10 mouse cellular contexts compared by ENCODE assay signal in genomic region chr11:68378946-68379764, GRCm38 (mm10). TPM values are rescaled to one million over a fixed set of nuclear protein-coding genes. Genes with fewer than 3 reads are reported as not detected.
DNase-seq lines count a peak whose midpoint lies in the region; ATAC-seq lines count a peak whose summit lies in the region.
"Had no signal": no experiment of that assay in that cellular context is flagged by ENCODE, and none has a peak within 500 bp of the region (broad histone marks: within the 10 kb centered on the region; RNA-seq: fewer than 3 reads in every experiment).

No protein-coding gene starts in this region.

- H3K9ac ChIP-seq in kidney, embryonic 16.5 days (replicated peaks; ENCODE audit: low read length) = no peak overlapping the region
- H3K9ac ChIP-seq in embryonic facial prominence, embryonic 13.5 days = peak overlapping the region; percentile 37; the same call in 1 of the 2 replicates
- H3K9ac ChIP-seq in neural tube, embryonic 15.5 days (replicated peaks) = no peak overlapping the region; the same call in 1 of the 2 replicates
- H3K9ac ChIP-seq: liver, embryonic 14.5 days had no signal

- no peaks in the 10 kb centered on the region for H3K36me3 ChIP-seq in kidney, embryonic 16.5 days (ENCODE audit: insufficient read depth, low read length)
- no peaks in the 10 kb centered on the region for H3K36me3 ChIP-seq in embryonic facial prominence, embryonic 13.5 days
- H3K36me3 ChIP-seq in limb, embryonic 10.5 days = no peaks in the 10 kb centered on the region
- no peaks in the 10 kb centered on the region for H3K36me3 ChIP-seq in neural tube, embryonic 15.5 days

- no peak overlapping the region; the same call in 1 of the 2 replicates for H3K4me3 ChIP-seq in kidney, embryonic 16.5 days (ENCODE audit: low read length)
- 0 out of 2 replicates have a peak overlapping the region, but pooled peaks have one; percentile 5 for H3K4me3 ChIP-seq in embryonic facial prominence, embryonic 13.5 days
- H3K4me3 ChIP-seq in limb, embryonic 10.5 days = no peak overlapping the region
- no peak overlapping the region for H3K4me3 ChIP-seq in neural tube, embryonic 15.5 days (replicated peaks)

- peaks cover 7% of the 10 kb centered on the region; the same call in 1 of the 2 replicates for H3K4me1 ChIP-seq in kidney, embryonic 16.5 days (ENCODE audit: insufficient read depth, low read length)
- H3K4me1 ChIP-seq in embryonic facial prominence, embryonic 13.5 days = peaks cover 33% of the 10 kb centered on the region
- peaks cover 33% of the 10 kb centered on the region for H3K4me1 ChIP-seq in limb, embryonic 10.5 days
- peaks cover 24% of the 10 kb centered on the region for H3K4me1 ChIP-seq in neural tube, embryonic 15.5 days

- WGBS in kidney, embryonic 16.5 days = 20% methylated on average over 16 of the region's 16 CpGs
- WGBS in embryonic facial prominence, embryonic 13.5 days = 13% methylated on average over 16 of the region's 16 CpGs
- 16% methylated on average over 16 of the region's 16 CpGs for WGBS in limb, embryonic 10.5 days
- 8% methylated on average over 16 of the region's 16 CpGs for WGBS in neural tube, embryonic 15.5 days

- H3K4me2 ChIP-seq in kidney, embryonic 16.5 days (replicated peaks; ENCODE audit: low read depth, low read length) = peak overlapping the region; percentile 19; the same call in 1 of the 2 replicates
- peak overlapping the region; percentile 33; the same call in 1 of the 2 replicates for H3K4me2 ChIP-seq in embryonic facial prominence, embryonic 13.5 days
- H3K4me2 ChIP-seq in neural tube, embryonic 15.5 days = peak overlapping the region; percentile 21

- DNase-seq in kidney, postnatal 36 days = no peak
- no peak for DNase-seq in limb, embryonic 10.5 days (ENCODE audit: low spot score)
- no peak for DNase-seq in ovary, postnatal 36 days (ENCODE audit: low spot score)
- DNase-seq in yolk sac, embryonic 10.5 days (ENCODE audit: low spot score) = no peak
- DNase-seq: cerebellum, postnatal 25 days had no signal

- H3K27me3 ChIP-seq in kidney, embryonic 16.5 days (ENCODE audit: insufficient read depth, low read length) = peaks cover 28% of the 10 kb centered on the region
- H3K27me3 ChIP-seq in embryonic facial prominence, embryonic 13.5 days = peaks cover 33% of the 10 kb centered on the region
- H3K27me3 ChIP-seq in limb, embryonic 10.5 days (ENCODE audit: low read depth, poor library complexity, severe bottlenecking) = peaks cover 62% of the 10 kb centered on the region
- peaks cover 10% of the 10 kb centered on the region for H3K27me3 ChIP-seq in neural tube, embryonic 15.5 days (replicated peaks)

- 0 out of 2 replicates have a peak, but pooled peaks have one; percentile 59 for ATAC-seq in kidney, embryonic 16.5 days (ENCODE audit: low FRiP score, low TSS enrichment)
- no peak for ATAC-seq in embryonic facial prominence, embryonic 13.5 days (ENCODE audit: insufficient number of reproducible peaks, insufficient read depth, low FRiP score, low TSS enrichment, low read depth)
- ATAC-seq in neural tube, embryonic 15.5 days (ENCODE audit: low FRiP score) = no peak
- no peak for ATAC-seq in activated CD4-positive, CD25-positive, alpha-beta regulatory T cell, adult 4 months

- H3K9me3 ChIP-seq in kidney, embryonic 16.5 days (ENCODE audit: low read length) = no peaks in the 10 kb centered on the region
- no peaks in the 10 kb centered on the region for H3K9me3 ChIP-seq in embryonic facial prominence, embryonic 13.5 days
- no peaks in the 10 kb centered on the region for H3K9me3 ChIP-seq in limb, embryonic 10.5 days (replicated peaks)
- no peaks in the 10 kb centered on the region for H3K9me3 ChIP-seq in neural tube, embryonic 15.5 days (replicated peaks)

- H3K27ac ChIP-seq in kidney, embryonic 16.5 days (ENCODE audit: low read length) = no peak overlapping the region
- peak overlapping the region; percentile 62; the same call in 1 of the 2 replicates for H3K27ac ChIP-seq in embryonic facial prominence, embryonic 13.5 days
- peak overlapping the region; percentile 50; the same call in 1 of the 2 replicates for H3K27ac ChIP-seq in limb, embryonic 10.5 days
- H3K27ac ChIP-seq in neural tube, embryonic 15.5 days (replicated peaks) = no peak overlapping the region
- H3K27ac ChIP-seq: liver, embryonic 14.5 days had no signal

RNA-seq across cellular contexts. Expression of gene Ntn1, which starts 21.5 kb away (rescaled TPM):
- polyA plus RNA-seq in kidney, embryonic 16.5 days (2015; fragmentation: Nextera tagmentation; extraction: Ambion mirVana) = 13.6 and 15.4 TPM in 2 replicates
- polyA plus RNA-seq in embryonic facial prominence, embryonic 13.5 days (2015; fragmentation: Nextera tagmentation; extraction: Ambion mirVana) = 7.1 and 9.4 TPM in 2 replicates
- 4.8 and 7.7 TPM in 2 replicates for polyA plus RNA-seq in limb, embryonic 10.5 days (2016; fragmentation: Nextera tagmentation; extraction: Ambion mirVana)
- 25.7 and 28.9 TPM in 2 replicates for polyA plus RNA-seq in neural tube, embryonic 15.5 days (2015; fragmentation: Nextera tagmentation; extraction: Ambion mirVana)
- under 1 TPM; 0.17 to 0.41 TPM for polyA plus RNA-seq in activated CD4-positive, CD25-positive, alpha-beta regulatory T cell, adult 4 months (2017; shearing (Covaris generic))

RNA-seq across cellular contexts. Expression of gene Pik3r5, which starts 52.8 kb away (rescaled TPM):
- 0.27 and 0.77 TPM in 2 replicates for polyA plus RNA-seq in kidney, embryonic 16.5 days (2015; fragmentation: Nextera tagmentation; extraction: Ambion mirVana)
- 0.67 and 0.79 TPM in 2 replicates for polyA plus RNA-seq in embryonic facial prominence, embryonic 13.5 days (2015; fragmentation: Nextera tagmentation; extraction: Ambion mirVana)
- 1.3 and 1.5 TPM in 2 replicates for polyA plus RNA-seq in limb, embryonic 10.5 days (2016; fragmentation: Nextera tagmentation; extraction: Ambion mirVana)
- polyA plus RNA-seq in neural tube, embryonic 15.5 days (2015; fragmentation: Nextera tagmentation; extraction: Ambion mirVana) = 0.72 and 2.0 TPM in 2 replicates
- polyA plus RNA-seq in activated CD4-positive, CD25-positive, alpha-beta regulatory T cell, adult 4 months (2017; shearing (Covaris generic)) = 10 to 100 TPM; 17.1 to 20.0 TPM

Comparison
In these comparisons a context has a peak if more than half of its experiments do, and no peak if none do; other contexts are left out.
1. H3K27ac ChIP-seq: peak in embryonic facial prominence, embryonic 13.5 days (single experiment) and limb, embryonic 10.5 days (single experiment); none in kidney, embryonic 16.5 days (single experiment) and neural tube, embryonic 15.5 days (single experiment).
2. Peak in every context shown above with its lines, with median percentiles within 50 percentile points of each other: H3K4me2 ChIP-seq.